Mouse (Mus musculus): ENCODE measurements around the gene Fuca1.
"Not testable (repeated sequence)": the region's sequence is repeated elsewhere in the genome, so short reads cannot be mapped to it uniquely, and the experiment has no call there.

The Fuca1 gene

GRCm38 (mm10) chr4:135954241-135954640 is 33.7 kb downstream of the Fuca1 start:
- peak; percentile 82 for DNase-seq

GRCm38 (mm10) chr4:135955886-135956285 is 35.4 kb downstream of the Fuca1 start:
- DNase-seq, result no peak

- no peak for DNase-seq
These were observed 37.8 kb downstream of the Fuca1 start for GRCm38 (mm10) chr4:135958354-135958753.

- DNase-seq, result peak; percentile 86
These were observed 40.2 kb downstream of the Fuca1 start for GRCm38 (mm10) chr4:135960717-135961116.

- DNase-seq, result no peak
These were observed 41.2 kb downstream of the Fuca1 start for GRCm38 (mm10) chr4:135961709-135962108.

GRCm38 (mm10) chr4:135962198-135962597 is 41.7 kb downstream of the Fuca1 start:
- no peak for DNase-seq

GRCm38 (mm10) chr4:135962946-135963345 is 42.4 kb downstream of the Fuca1 start:
- DNase-seq, result no peak

GRCm38 (mm10) chr4:135963457-135964193 is 43.1 kb downstream of the Fuca1 start, which contains the start of gene Gale:
Gene Gale, plus strand, starts transcription at chr4:135963727.
- DNase-seq, result peak; percentile 92

- peak; percentile 75 for DNase-seq
These were observed 43.9 kb downstream of the Fuca1 start for GRCm38 (mm10) chr4:135964426-135964825.

- DNase-seq, result no peak
These were observed 44.6 kb downstream of the Fuca1 start for GRCm38 (mm10) chr4:135965113-135965512.

GRCm38 (mm10) chr4:135966283-135966682 is 45.7 kb downstream of the Fuca1 start:
- DNase-seq, result peak; percentile 46

- DNase-seq, result no peak
These were observed 46.7 kb downstream of the Fuca1 start for GRCm38 (mm10) chr4:135967086-135967760.

- no peak for DNase-seq
These were observed 47.8 kb downstream of the Fuca1 start for GRCm38 (mm10) chr4:135968271-135968869.

- peak; percentile 54 for DNase-seq
These were observed 48.7 kb downstream of the Fuca1 start for GRCm38 (mm10) chr4:135969070-135969750.

GRCm38 (mm10) chr4:135970585-135970984 is 50.0 kb downstream of the Fuca1 start:
- DNase-seq, result no peak

- DNase-seq, result peak; percentile 56
These were observed 51.4 kb downstream of the Fuca1 start for GRCm38 (mm10) chr4:135971805-135972555.

GRCm38 (mm10) chr4:135972556-135972906 is 52.0 kb downstream of the Fuca1 start, which contains the start of gene Lypla2:
Gene Lypla2, minus strand, starts transcription at chr4:135972626.
- DNase-seq, result peak; percentile 89

GRCm38 (mm10) chr4:135972911-135973811 is 52.6 kb downstream of the Fuca1 start:
- peak; percentile 44 for DNase-seq

GRCm38 (mm10) chr4:135976146-135976545 is 55.6 kb downstream of the Fuca1 start:
- DNase-seq, result peak; percentile 23

- DNase-seq, result not testable (repeated sequence)
These were observed 59.7 kb downstream of the Fuca1 start for GRCm38 (mm10) chr4:135980223-135980622.

GRCm38 (mm10) chr4:135981524-135982063 is 61.1 kb downstream of the Fuca1 start:
- peak; percentile 56 for DNase-seq

Measured in cerebellum, adult 9-10 months (tissue).